Comparison of ENCODE assay signal across 12 mouse cellular contexts in the genomic region with DNA sequence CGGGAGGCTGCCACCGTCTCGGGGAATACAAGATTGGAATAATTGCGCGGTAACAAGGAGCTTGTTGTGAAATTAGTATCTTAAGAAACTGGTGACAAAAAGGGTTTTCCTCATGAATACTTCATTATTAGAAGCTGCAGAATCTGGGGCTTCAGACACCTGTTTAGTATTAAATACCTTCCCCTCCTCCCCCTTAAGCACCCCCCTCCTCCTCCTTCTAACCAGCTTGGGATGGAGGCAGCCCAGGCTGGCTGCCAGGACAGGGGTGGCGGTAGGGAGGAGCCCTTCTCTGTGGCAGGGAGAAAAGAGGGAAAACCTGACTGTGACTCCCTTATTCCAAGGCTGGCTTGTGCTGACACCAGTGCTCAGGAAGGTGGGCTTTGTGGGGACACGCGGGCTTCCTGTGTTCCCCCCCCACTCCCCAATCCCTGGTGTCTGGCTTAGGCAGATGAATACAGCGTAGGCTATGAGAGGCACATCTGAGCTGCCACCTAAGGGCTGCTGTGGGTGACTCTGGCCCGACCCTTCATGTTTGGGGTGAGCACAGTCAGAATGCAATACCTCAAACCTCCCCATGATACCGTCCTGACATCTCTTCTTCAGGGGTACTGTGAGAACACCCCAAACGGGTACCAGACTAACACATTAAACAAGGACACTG. TPM values are rescaled to one million over a fixed set of nuclear protein-coding genes. Genes with fewer than 3 reads are reported as not detected.
A peak's percentile ranks its signal among the peaks of the same experiment; 100 is the strongest.
DNase-seq lines count a peak whose midpoint lies in the region; ATAC-seq and TF ChIP-seq lines count a peak whose summit lies in the region.
"Had no signal": no experiment of that assay in that cellular context is flagged by ENCODE, and none has a peak within 500 bp of the region (broad histone marks: within the 10 kb centered on the region; RNA-seq: fewer than 3 reads in every experiment).

No protein-coding gene starts in this region.

- no peak for ATAC-seq in intestine, embryonic 15.5 days
- no peak for ATAC-seq in intestine, postnatal 0 days
- no peak for ATAC-seq in limb, embryonic 11.5 days (ENCODE audit: insufficient number of reproducible peaks, low FRiP score, low TSS enrichment, low read depth)
- ATAC-seq: inflammation-experienced regulatory T-cells, adult 6 months had no signal

- no peak overlapping the region for H3K9ac ChIP-seq in intestine, embryonic 15.5 days
- H3K9ac ChIP-seq in intestine, postnatal 0 days (ENCODE audit: low read depth, low read length) = no peak overlapping the region
- H3K9ac ChIP-seq in limb, embryonic 11.5 days (ENCODE audit: low read length) = no peak overlapping the region

- H3K27ac ChIP-seq in intestine, embryonic 15.5 days = peak overlapping the region; percentile 78; the same call in 1 of the 2 replicates
- no peak overlapping the region for H3K27ac ChIP-seq in intestine, postnatal 0 days (ENCODE audit: low read depth, low read length)
- no peak overlapping the region for H3K27ac ChIP-seq in thymus, adult 2 months (ENCODE audit: control insufficient read depth, insufficient read depth, low read length)
- H3K27ac ChIP-seq in limb, embryonic 11.5 days (replicated peaks; ENCODE audit: low read depth, low read length) = no peak overlapping the region; the same call in 1 of the 2 replicates

- TF ChIP-seq POLR2A in thymus, adult 2 months (IDR thresholded peaks at IDR 0.05; ENCODE audit: control insufficient read depth, extremely low read depth, insufficient read depth, low read length, poor library complexity) = no peak

- no peaks in the 10 kb centered on the region for H3K27me3 ChIP-seq in intestine, embryonic 15.5 days (replicated peaks)
- H3K27me3 ChIP-seq in intestine, postnatal 0 days (replicated peaks; ENCODE audit: control insufficient read depth, insufficient read depth, low read length) = no peaks in the 10 kb centered on the region
- H3K27me3 ChIP-seq in thymus, adult 2 months (ENCODE audit: control insufficient read depth, insufficient read depth, low read length) = no peaks in the 10 kb centered on the region
- H3K27me3 ChIP-seq in limb, embryonic 11.5 days (ENCODE audit: control insufficient read depth, insufficient read depth, low read length) = no peaks in the 10 kb centered on the region

- intact Hi-C loops in heart, postnatal 36 days (cut with DNase I) = no loop called here

- TF ChIP-seq CTCF in intestine, postnatal 0 days (IDR thresholded peaks at IDR 0.05; ENCODE audit: low read depth) = no peak
- TF ChIP-seq CTCF in thymus, adult 2 months (IDR thresholded peaks at IDR 0.05; ENCODE audit: borderline replicate concordance, control insufficient read depth, extremely low read depth, insufficient read depth, low read length, poor library complexity) = no peak

- peak; percentile 39 for DNase-seq in thymus, adult 2 months
- no peak for DNase-seq in thymus, postnatal 0 days (ENCODE audit: low spot score)
- DNase-seq in limb, embryonic 11.5 days (ENCODE audit: low spot score) = no peak
- peak; percentile 53 for DNase-seq in thymus, postnatal 4 days
- no peak for DNase-seq in heart, postnatal 36 days
- DNase-seq in layer of hippocampus, adult 9-10 months (ENCODE audit: low spot score) = no peak
- DNase-seq: adrenal gland, postnatal 10 days; cerebellum, adult 9-10 months; lung, postnatal 36 days had no signal

- H3K4me3 ChIP-seq in intestine, embryonic 15.5 days (replicated peaks) = no peak overlapping the region
- H3K4me3 ChIP-seq in intestine, postnatal 0 days (ENCODE audit: low read depth, low read length) = no peak overlapping the region
- no peak overlapping the region for H3K4me3 ChIP-seq in thymus, adult 2 months (ENCODE audit: control insufficient read depth, insufficient read depth, low read length)
- H3K4me3 ChIP-seq in limb, embryonic 11.5 days (ENCODE audit: low read depth, low read length) = no peak overlapping the region

- H3K36me3 ChIP-seq in intestine, embryonic 15.5 days = no peaks in the 10 kb centered on the region
- peaks cover 3% of the 10 kb centered on the region; the same call in 1 of the 2 replicates for H3K36me3 ChIP-seq in intestine, postnatal 0 days (ENCODE audit: control insufficient read depth, insufficient read depth)
- no peaks in the 10 kb centered on the region for H3K36me3 ChIP-seq in thymus, adult 2 months (ENCODE audit: control insufficient read depth, insufficient read depth, low read length)
- H3K36me3 ChIP-seq in limb, embryonic 11.5 days (ENCODE audit: control insufficient read depth, insufficient read depth, low read length) = no peaks in the 10 kb centered on the region

- no peaks in the 10 kb centered on the region for H3K9me3 ChIP-seq in intestine, embryonic 15.5 days
- H3K9me3 ChIP-seq in intestine, postnatal 0 days (ENCODE audit: control insufficient read depth) = no peaks in the 10 kb centered on the region
- no peaks in the 10 kb centered on the region for H3K9me3 ChIP-seq in limb, embryonic 11.5 days (ENCODE audit: control insufficient read depth, low read length)

- WGBS in intestine, embryonic 15.5 days = 67% methylated on average over 12 of the region's 12 CpGs
- WGBS in intestine, postnatal 0 days = 78% methylated on average over 12 of the region's 12 CpGs
- WGBS in thymus, adult 2 months = 29% methylated on average over 12 of the region's 12 CpGs
- 54% methylated on average over 12 of the region's 12 CpGs for whole genome bisulfite sequencing in limb, embryonic 11.5 days

- no peak overlapping the region for H3K4me2 ChIP-seq in intestine, embryonic 15.5 days (replicated peaks)
- H3K4me2 ChIP-seq in intestine, postnatal 0 days (replicated peaks; ENCODE audit: low read depth) = no peak overlapping the region
- 0 out of 2 replicates have a peak overlapping the region, but pooled peaks have one; percentile 1 for H3K4me2 ChIP-seq in limb, embryonic 11.5 days (ENCODE audit: low read depth, severe bottlenecking)

- peaks cover 82% of the 10 kb centered on the region for H3K4me1 ChIP-seq in intestine, embryonic 15.5 days (replicated peaks)
- H3K4me1 ChIP-seq in intestine, postnatal 0 days (replicated peaks; ENCODE audit: control insufficient read depth, insufficient read depth, low read length) = peaks cover 19% of the 10 kb centered on the region
- peaks cover 68% of the 10 kb centered on the region for H3K4me1 ChIP-seq in thymus, adult 2 months (replicated peaks; ENCODE audit: control insufficient read depth, insufficient read depth, low read length)
- H3K4me1 ChIP-seq in limb, embryonic 11.5 days (ENCODE audit: control insufficient read depth, insufficient read depth, low read length) = peaks cover 46% of the 10 kb centered on the region

RNA-seq across cellular contexts. Expression of a gene that starts 25.5 kb away (rescaled TPM):
- polyA plus RNA-seq in intestine, embryonic 15.5 days (2015; fragmentation: Nextera tagmentation; extraction: Ambion mirVana) = 5.1 and 6.2 TPM in 2 replicates
- polyA plus RNA-seq in intestine, postnatal 0 days (2015; fragmentation: Nextera tagmentation; extraction: Ambion mirVana) = 2.3 and 3.2 TPM in 2 replicates
- 15.3 and 18.4 TPM in 2 replicates for polyA plus RNA-seq in thymus, adult 2 months (2012; rRNA removed)
- polyA plus RNA-seq in thymus, postnatal 0 days (2015; fragmentation: Nextera tagmentation; extraction: Ambion mirVana) = 1.6 and 2.3 TPM in 2 replicates
- 2.4 and 2.5 TPM in 2 replicates for polyA plus RNA-seq in limb, embryonic 11.5 days (2014; fragmentation: Nextera tagmentation; extraction: Ambion mirVana)
- total RNA-seq in heart, postnatal 36 days (2021) = 1 to 10 TPM; 1.6 to 1.9 TPM
- polyA plus RNA-seq: inflammation-experienced regulatory T-cells, adult 6 months had no signal

Comparison
In these comparisons a context has a peak if more than half of its experiments do, and no peak if none do; other contexts are left out.
1. DNase-seq: peak in thymus, adult 2 months (single experiment) and thymus, postnatal 4 days (single experiment); none in thymus, postnatal 0 days (single experiment), limb, embryonic 11.5 days (single experiment), heart, postnatal 36 days (0 of 2) and layer of hippocampus, adult 9-10 months (single experiment).